Mouse (Mus musculus) lung, embryonic 14.5 days (tissue): ENCODE data around the gene Rassf5. TPM values are rescaled to one million over a fixed set of nuclear protein-coding genes. Genes with fewer than 3 reads are reported as not detected.

Source experiments
- ATAC-seq: fragments of 200-750 bp; cut with Nextera tagmentation; 2 replicates; pipeline ENCODE4 v1.8.0; 2017; ENCODE audit warnings: mild to moderate bottlenecking, moderate TSS enrichment, moderate library complexity; ENCODE audit not compliant: insufficient read depth
- DNase-seq: peaks from one replicate; pipeline ENCODE4 v3.0.0-alpha.2; 2015
- H3K27ac ChIP-seq: fragments of 300-500 bp; sonication (generic); 2 replicates; pipeline ENCODE4 v1.5.1; 2014; ENCODE audit warnings: low read depth, mild to moderate bottlenecking, moderate library complexity
- H3K27me3 ChIP-seq: fragments of 300-500 bp; sonication (generic); 2 replicates; pipeline ENCODE4 v1.6.1; 2014; ENCODE audit warnings: low read length, control low read depth; ENCODE audit not compliant: insufficient read depth
- H3K36me3 ChIP-seq: fragments of 300-500 bp; sonication (generic); 2 replicates; pipeline ENCODE4 v1.6.1; 2014; ENCODE audit warnings: control low read depth; ENCODE audit not compliant: insufficient read depth
- H3K4me1 ChIP-seq: fragments of 300-500 bp; sonication (generic); 2 replicates; pipeline ENCODE4 v1.6.1; 2014; ENCODE audit warnings: antibody characterized with exemption, control low read depth; ENCODE audit not compliant: insufficient read depth
- H3K4me2 ChIP-seq: fragments of 300-500 bp; sonication (generic); 2 replicates; pipeline ENCODE4 v1.6.1; 2014; ENCODE audit warnings: mild to moderate bottlenecking
- H3K4me3 ChIP-seq: fragments of 300-500 bp; sonication (generic); 2 replicates; pipeline ENCODE4 v1.5.1; 2014; ENCODE audit warnings: low read depth, low read length
- H3K9ac ChIP-seq: fragments of 300-500 bp; sonication (generic); 2 replicates; pipeline ENCODE4 v1.6.1; 2014
- H3K9me3 ChIP-seq: fragments of 300-500 bp; sonication (generic); 2 replicates; pipeline ENCODE4 v1.6.1; 2016; ENCODE audit warnings: low read depth, low read length, control low read depth
- CTCF ChIP-seq: IDR thresholded peaks from 2 replicates; pipeline ENCODE4 v1.5.1; 2016; ENCODE audit warnings: antibody characterized with exemption, low read depth
- WGBS: fragments of 180-500 bp; shearing (Covaris S2); extraction: QIAGEN DNeasy Blood & Tissue Kit; methylation state at CpG from one replicate; pipeline ENCODE4 v1.1.7; 2014; 5-methylcytosine and 5-hydroxymethylcytosine counted together
- polyA plus RNA-seq: library from polyadenylated mRNA; unstranded; fragments of >200 nt; fragmentation: Nextera tagmentation; extraction: Ambion mirVana; gene quantifications from 2 replicates; pipeline ENCODE4 v1.2.1, GENCODE M21; 2014

The Rassf5 gene
- polyA plus RNA-seq, 1 experiment from 2014 or later: 3.1 TPM

DNA sequence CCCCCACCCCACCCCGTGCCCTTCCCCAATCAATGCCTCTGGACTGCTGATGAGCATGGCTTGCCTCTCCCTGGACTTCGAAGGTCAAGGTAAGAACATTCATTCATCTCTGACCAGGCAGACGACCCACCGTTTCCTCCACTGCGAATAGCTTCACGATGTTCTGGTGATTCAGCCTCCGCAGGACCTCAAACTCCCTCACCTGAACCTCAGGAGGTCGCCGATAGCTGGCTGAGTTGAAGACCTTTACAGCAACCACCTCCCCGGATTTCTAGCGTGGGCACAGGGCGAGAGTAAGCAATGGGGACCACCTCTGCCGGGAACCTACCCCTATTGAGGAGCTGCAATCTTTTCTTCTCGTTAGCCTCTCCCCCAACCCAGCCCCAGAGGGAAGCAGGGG is 30.5 kb upstream of the Rassf5 start:
- H3K4me2 ChIP-seq: no peak overlapping the region
- H3K27ac ChIP-seq: no peak overlapping the region
- no peak for ATAC-seq
- H3K9me3 ChIP-seq: no peaks in the 10 kb centered on the region
- no peak for DNase-seq
- TF ChIP-seq CTCF: no peak
- H3K9ac ChIP-seq: no peak overlapping the region
- H3K4me3 ChIP-seq: no peak overlapping the region
- no peaks in the 10 kb centered on the region for H3K27me3 ChIP-seq
- WGBS: 69% methylated on average over 14 of the region's 14 CpGs
- no peaks in the 10 kb centered on the region; the same call in none of the 2 replicates for H3K4me1 ChIP-seq
- H3K36me3 ChIP-seq: no peaks in the 10 kb centered on the region

DNA sequence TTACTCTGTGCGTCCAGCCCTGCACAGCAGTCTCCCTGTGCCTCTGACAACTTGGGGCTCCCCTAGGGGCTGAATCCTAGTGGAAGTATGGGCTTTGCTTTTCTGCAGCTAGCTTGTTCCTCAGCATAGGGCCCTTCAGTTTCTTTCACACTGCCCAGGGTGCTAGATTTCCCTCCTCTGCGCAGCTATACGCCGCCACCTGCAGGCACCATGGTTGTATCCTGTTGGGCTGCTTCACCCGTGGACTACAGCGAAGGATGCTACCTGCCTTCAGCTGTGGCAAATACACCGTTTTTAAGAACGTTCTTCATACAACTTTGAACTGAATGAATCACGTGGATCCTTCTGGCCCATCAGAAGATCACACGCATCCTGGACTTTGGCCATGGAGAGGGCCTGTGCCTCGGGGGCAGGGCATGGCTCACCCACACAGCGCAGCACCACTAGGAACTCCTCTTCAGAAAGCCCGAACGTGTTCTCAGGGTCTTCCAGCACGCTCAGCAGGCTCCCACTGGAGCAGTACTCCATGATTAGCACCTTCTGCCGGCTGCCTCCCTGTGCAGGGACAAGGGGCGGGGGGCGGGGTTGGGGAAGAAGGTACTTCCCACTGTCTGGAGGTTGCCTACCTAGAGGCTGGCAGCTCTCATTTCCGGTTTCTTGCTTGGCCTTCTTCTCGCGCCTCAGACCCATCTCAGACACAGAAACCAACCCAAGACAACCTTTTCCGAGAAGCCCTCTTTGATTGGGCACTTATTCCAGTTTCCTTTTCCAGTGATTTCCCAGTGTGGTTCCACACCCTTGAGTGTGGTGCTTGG is 29.9 kb upstream of the Rassf5 start:
- Histone ChIP-seq H3K27ac (no peak overlapping the region), H3K4me3 (no peak overlapping the region), H3K9me3 (no peaks in the 10 kb centered on the region), H3K27me3 (no peaks in the 10 kb centered on the region), H3K9ac (no peak overlapping the region), H3K4me1 (no peaks in the 10 kb centered on the region; the same call in none of the 2 replicates), H3K36me3 (no peaks in the 10 kb centered on the region), H3K4me2 (peak overlapping the region; percentile 39; the same call in 1 of the 2 replicates)
- WGBS: 31% methylated on average over 22 of the region's 22 CpGs
- ATAC-seq: no peak
- no peak for DNase-seq
- TF ChIP-seq CTCF: peak; percentile 35

DNA sequence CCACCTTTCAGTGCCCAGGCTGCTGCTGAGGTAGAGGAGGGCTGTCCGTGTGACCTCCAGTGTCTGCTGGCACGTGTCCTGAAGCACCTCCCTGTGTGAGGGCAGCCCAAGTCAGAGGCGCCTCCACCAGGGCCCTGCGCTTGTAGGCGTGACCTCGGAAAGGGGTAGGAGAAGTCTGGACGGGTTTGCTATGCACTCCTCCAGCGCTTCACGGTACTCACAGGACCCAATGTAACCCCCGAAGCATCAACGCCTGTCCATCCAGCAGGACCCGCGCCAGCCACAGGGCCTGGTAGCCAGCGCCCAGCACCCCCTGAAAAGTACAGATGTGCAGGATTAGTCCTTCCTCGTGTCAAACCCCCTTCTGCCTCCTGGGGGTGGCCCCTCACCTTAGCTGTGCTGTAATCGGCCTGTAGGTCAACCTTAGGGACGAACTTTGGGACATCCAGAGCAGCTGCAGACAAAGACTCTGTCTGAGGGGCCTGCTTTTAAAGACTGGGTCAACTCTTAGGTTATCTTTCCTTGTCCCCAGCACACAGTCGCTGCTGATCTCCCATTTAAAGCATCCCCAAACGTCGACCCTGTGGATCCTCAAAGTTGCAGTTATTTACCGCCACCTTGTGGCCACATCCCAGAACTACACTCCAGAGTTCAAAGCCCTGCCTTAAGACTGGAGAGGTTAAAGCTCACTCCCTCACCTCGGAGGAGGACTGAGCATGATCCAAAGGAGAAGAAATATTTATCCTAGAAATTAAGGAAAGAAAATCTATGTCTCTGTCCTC is 24.9 kb upstream of the Rassf5 start:
- peak; percentile 91 for TF ChIP-seq CTCF
- Histone ChIP-seq H3K4me1 (no peaks in the 10 kb centered on the region), H3K27ac (no peak overlapping the region), H3K27me3 (no peaks in the 10 kb centered on the region), H3K4me2 (no peak overlapping the region), H3K9ac (no peak overlapping the region), H3K4me3 (no peak overlapping the region), H3K36me3 (no peaks in the 10 kb centered on the region), H3K9me3 (no peaks in the 10 kb centered on the region)
- DNase-seq (peak; percentile 92), ATAC-seq (peak; percentile 50; the same call in 1 of the 2 replicates)
- 28% methylated on average over 22 of the region's 22 CpGs for WGBS

DNA sequence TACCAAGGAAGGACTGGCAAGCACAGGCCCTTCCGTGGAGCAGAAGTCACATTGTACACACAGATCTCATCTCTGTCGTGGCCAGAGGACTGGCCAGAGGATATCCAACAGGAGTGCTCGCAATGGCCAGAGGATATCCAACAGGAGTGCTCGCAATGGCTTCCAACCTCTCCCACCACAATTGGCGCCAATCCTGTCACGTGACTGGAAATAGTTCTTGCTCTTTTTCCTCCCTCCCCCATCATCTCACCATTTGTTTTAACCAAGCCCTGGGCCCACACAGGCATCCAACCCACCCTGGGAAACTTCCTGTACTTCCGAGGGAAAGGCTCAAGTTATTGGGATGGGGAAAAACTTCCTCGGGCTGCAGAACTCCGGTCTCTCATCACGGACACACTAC is 23.7 kb upstream of the Rassf5 start:
- ATAC-seq (no peak), DNase-seq (no peak)
- no peak for TF ChIP-seq CTCF
- Histone ChIP-seq H3K36me3 (no peaks in the 10 kb centered on the region), H3K4me2 (no peak overlapping the region), H3K27ac (no peak overlapping the region), H3K4me1 (no peaks in the 10 kb centered on the region), H3K27me3 (no peaks in the 10 kb centered on the region), H3K9me3 (no peaks in the 10 kb centered on the region), H3K4me3 (no peak overlapping the region), H3K9ac (no peak overlapping the region)
- WGBS: 76% methylated on average over 10 of the region's 10 CpGs

DNA sequence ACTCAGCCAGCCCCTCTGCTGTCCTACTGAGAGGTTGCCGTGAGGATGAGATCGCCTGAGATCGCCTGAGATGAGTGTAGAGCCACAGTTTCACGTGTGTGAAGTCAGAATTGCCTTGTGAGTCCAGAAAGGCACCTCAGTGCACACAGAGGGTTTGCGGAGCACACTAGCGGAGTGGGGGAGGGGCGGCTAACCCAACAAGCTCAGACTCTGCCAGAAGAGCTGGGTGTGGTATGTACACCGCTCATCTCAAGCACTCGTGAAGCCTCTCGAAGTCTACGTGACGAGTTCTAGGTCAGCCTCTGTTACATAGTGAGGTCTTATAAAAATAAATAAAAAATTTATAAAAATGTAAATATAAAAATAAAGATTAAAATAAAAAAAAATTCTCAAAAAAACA is 18.8 kb upstream of the Rassf5 start:
- H3K27me3 ChIP-seq: no peaks in the 10 kb centered on the region
- H3K27ac ChIP-seq: no peak overlapping the region
- WGBS: 56% methylated on average over 12 of the region's 12 CpGs
- H3K4me2 ChIP-seq: no peak overlapping the region
- no peaks in the 10 kb centered on the region for H3K9me3 ChIP-seq
- no peaks in the 10 kb centered on the region for H3K4me1 ChIP-seq
- no peak for TF ChIP-seq CTCF
- no peak overlapping the region for H3K4me3 ChIP-seq
- no peak overlapping the region for H3K9ac ChIP-seq
- DNase-seq (no peak), ATAC-seq (no peak)
- H3K36me3 ChIP-seq: no peaks in the 10 kb centered on the region

DNA sequence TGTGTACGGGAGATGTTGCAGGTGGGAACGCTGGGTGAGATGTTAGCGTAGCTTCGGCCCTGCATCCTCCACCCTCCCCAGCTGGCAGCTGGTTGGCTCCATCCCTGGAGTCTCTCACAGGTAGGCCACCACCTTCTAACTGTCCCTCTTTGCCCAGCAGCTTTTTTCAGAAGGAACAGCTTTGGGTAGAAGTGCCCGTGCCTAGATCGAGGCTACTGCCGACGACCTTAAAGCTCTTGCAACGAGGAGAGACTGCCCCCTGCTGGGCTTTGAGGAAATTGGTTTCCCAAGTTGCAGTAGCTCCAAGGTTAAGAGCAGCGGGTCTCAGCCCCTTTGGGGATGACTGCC is 15.2 kb upstream of the Rassf5 start:
- TF ChIP-seq CTCF: peak; percentile 91
- Histone ChIP-seq H3K4me1 (no peaks in the 10 kb centered on the region), H3K9ac (no peak overlapping the region), H3K9me3 (no peaks in the 10 kb centered on the region), H3K27ac (no peak overlapping the region), H3K4me3 (no peak overlapping the region), H3K36me3 (no peaks in the 10 kb centered on the region), H3K4me2 (no peak overlapping the region), H3K27me3 (no peaks in the 10 kb centered on the region)
- ATAC-seq (peak; percentile 12; the same call in 1 of the 2 replicates), DNase-seq (peak; percentile 89)
- 27% methylated on average over 10 of the region's 10 CpGs for WGBS

DNA sequence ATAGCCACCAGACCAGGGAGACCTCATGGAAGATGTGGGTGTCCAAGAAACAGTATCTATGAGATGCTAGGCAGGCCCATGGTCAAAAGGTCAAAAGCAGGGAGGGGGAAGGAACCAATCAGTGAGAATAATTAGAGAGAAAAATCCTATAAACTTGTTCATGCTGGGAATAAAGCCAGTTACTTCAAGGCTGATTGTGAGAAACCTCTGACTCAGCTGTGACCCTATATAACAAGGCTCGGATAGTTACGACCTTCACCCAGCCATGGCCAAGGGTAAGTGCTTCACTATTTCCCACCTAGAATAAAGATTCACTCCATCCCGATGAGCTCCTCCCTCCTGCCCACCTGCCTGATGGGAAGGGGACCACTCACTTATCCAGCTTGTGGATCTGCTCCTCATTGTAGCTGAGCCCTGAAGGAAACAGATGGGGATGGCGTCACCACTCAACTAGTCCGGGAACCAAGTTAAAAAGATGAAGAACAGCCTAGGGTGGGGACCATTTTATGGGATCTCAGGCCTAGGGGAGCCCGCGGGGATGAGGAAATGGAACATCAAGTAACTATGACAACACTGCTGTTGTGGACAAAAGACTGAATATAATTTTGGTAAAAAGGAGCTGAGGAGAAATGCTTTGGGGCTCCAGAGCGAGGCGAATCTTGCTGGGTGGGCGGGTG is 14.7 kb upstream of the Rassf5 start:
- no peak for ATAC-seq
- DNase-seq: no peak
- no peaks in the 10 kb centered on the region for H3K27me3 ChIP-seq
- TF ChIP-seq CTCF: no peak
- no peaks in the 10 kb centered on the region for H3K9me3 ChIP-seq
- 62% methylated on average over 10 of the region's 10 CpGs for WGBS
- no peak overlapping the region for H3K4me3 ChIP-seq
- H3K4me2 ChIP-seq: no peak overlapping the region
- H3K36me3 ChIP-seq: no peaks in the 10 kb centered on the region
- H3K9ac ChIP-seq: no peak overlapping the region
- H3K4me1 ChIP-seq: no peaks in the 10 kb centered on the region
- H3K27ac ChIP-seq: no peak overlapping the region
